Mouse (Mus musculus) hindbrain, embryonic 14.5 days (tissue): ENCODE measurements around the gene Sephs2. TPM values are rescaled to one million over a fixed set of nuclear protein-coding genes. Genes with fewer than 3 reads are reported as not detected.

Experiments used
- ATAC-seq: fragments of 200-750 bp; cut with Nextera tagmentation; 2 replicates; pipeline ENCODE4 v1.8.0; 2017; ENCODE audit warnings: moderate number of reproducible peaks, mild to moderate bottlenecking, moderate TSS enrichment, moderate library complexity; ENCODE audit not compliant: low FRiP score
- DNase-seq: peaks from one replicate; pipeline ENCODE4 v3.0.0-alpha.2; 2015; ENCODE audit warnings: low spot score
- H3K27ac ChIP-seq: fragments of 300-500 bp; sonication (generic); 2 replicates; pipeline ENCODE4 v1.5.1; 2014; ENCODE audit warnings: mild to moderate bottlenecking, moderate library complexity
- H3K27me3 ChIP-seq: fragments of 300-500 bp; sonication (generic); 2 replicates; pipeline ENCODE4 v1.6.1; 2014; ENCODE audit warnings: mild to moderate bottlenecking, low read length, mixed read lengths; ENCODE audit not compliant: control insufficient read depth, insufficient read depth
- H3K36me3 ChIP-seq: fragments of 300-500 bp; sonication (generic); replicated peaks from 2 replicates; pipeline ENCODE4 v1.6.1; 2014; ENCODE audit not compliant: control insufficient read depth, insufficient read depth
- H3K4me1 ChIP-seq: fragments of 300-500 bp; sonication (generic); replicated peaks from 2 replicates; pipeline ENCODE4 v1.6.1; 2014; ENCODE audit warnings: antibody characterized with exemption, low read length, mixed read lengths; ENCODE audit not compliant: control insufficient read depth, insufficient read depth
- H3K4me2 ChIP-seq: fragments of 300-500 bp; sonication (generic); replicated peaks from 2 replicates; pipeline ENCODE4 v1.6.1; 2014; ENCODE audit warnings: mild to moderate bottlenecking, moderate library complexity
- H3K4me3 ChIP-seq: fragments of 300-500 bp; sonication (generic); replicated peaks from 2 replicates; pipeline ENCODE4 v1.5.1; 2014; ENCODE audit warnings: mild to moderate bottlenecking, low read length
- H3K9ac ChIP-seq: fragments of 300-500 bp; sonication (generic); 2 replicates; pipeline ENCODE4 v1.6.1; 2014
- H3K9me3 ChIP-seq: fragments of 300-500 bp; sonication (generic); 2 replicates; pipeline ENCODE4 v1.6.1; 2016; ENCODE audit warnings: low read length; ENCODE audit not compliant: control insufficient read depth
- WGBS: fragments of 180-500 bp; shearing (Covaris S2); extraction: QIAGEN DNeasy Blood & Tissue Kit; methylation state at CpG from one replicate; pipeline ENCODE4 v1.1.7; 2014; 5-methylcytosine and 5-hydroxymethylcytosine counted together
- polyA plus RNA-seq: library from polyadenylated mRNA; unstranded; fragments of >200 nt; fragmentation: Nextera tagmentation; extraction: Ambion mirVana; gene quantifications from 2 replicates; pipeline ENCODE4 v1.2.1, GENCODE M21; 2014

Sephs2 gene
- polyA plus RNA-seq, 1 experiment from 2014 or later: 80.6 TPM

DNA sequence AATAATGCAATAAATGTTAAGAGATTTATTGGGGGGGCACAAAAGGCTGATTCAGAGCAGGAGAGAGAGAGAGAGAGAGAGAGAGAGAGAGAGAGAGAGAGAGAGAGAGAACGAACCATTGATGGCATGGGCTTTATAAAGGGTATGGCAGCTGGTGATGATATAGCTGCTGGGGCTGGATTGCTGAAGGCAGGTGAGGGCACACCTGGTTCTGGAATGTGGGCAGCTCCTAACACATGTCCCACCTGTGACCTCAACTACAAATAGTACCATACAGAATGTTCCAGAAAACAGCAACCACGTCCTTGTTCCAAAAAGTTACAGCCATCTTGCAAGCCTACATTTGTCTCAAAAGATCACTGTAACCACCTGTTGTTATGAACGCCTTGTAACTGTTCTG lies 42.5 kb downstream of the Sephs2 start:
- H3K4me1 ChIP-seq: peaks cover 33% of the 10 kb centered on the region
- DNase-seq (no peak), ATAC-seq (no peak)
- H3K4me2 ChIP-seq: peak overlapping the region; percentile 60
- peak overlapping the region; percentile 83 for H3K4me3 ChIP-seq
- no peaks in the 10 kb centered on the region for H3K9me3 ChIP-seq
- 63% methylated on average over 3 of the region's 3 CpGs for WGBS
- H3K27ac ChIP-seq: no peak overlapping the region
- H3K36me3 ChIP-seq: peaks cover 18% of the 10 kb centered on the region
- H3K27me3 ChIP-seq: no peaks in the 10 kb centered on the region
- peak overlapping the region; percentile 96; the same call in 1 of the 2 replicates for H3K9ac ChIP-seq

DNA sequence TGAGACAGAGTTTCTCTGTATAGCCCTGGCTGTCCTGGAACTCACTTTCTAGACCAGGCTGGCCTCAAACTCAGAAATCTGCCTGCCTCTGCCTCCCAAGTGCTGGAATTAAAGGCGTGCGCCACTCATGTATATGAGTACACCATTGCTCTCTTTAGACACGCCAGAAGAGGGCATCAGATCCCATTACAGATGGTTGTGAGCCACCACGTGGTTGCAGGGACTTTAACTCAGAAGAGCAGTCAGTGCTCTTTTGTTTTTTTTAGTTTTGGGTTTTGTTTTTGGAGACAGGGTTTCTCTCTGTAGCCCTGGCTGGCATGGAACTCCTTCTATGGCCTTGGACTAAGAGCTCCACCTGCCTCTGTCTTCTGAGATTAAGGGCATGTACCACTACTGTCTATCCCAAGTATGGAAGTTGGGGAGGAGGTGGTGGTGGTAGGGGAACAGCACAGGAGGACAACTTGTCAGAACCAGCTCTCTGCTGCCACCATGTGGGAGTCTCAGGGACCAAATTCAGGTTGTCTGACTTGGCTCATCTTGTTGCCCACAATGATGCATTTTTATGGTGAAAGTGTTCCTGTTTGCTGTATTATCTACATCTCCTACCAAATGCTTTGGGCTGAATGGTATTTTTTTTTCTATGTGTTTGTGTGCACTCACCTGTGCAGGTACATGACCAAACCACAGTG lies 45.1 kb downstream of the Sephs2 start:
- peaks cover 21% of the 10 kb centered on the region for H3K4me1 ChIP-seq
- no peak for ATAC-seq
- H3K4me3 ChIP-seq: no peak overlapping the region
- no peaks in the 10 kb centered on the region for H3K36me3 ChIP-seq
- 67% methylated on average over 4 of the region's 4 CpGs for WGBS
- peak; percentile 81 for DNase-seq
- no peak overlapping the region for H3K27ac ChIP-seq
- H3K9ac ChIP-seq: no peak overlapping the region
- H3K27me3 ChIP-seq: no peaks in the 10 kb centered on the region
- H3K9me3 ChIP-seq: no peaks in the 10 kb centered on the region
- H3K4me2 ChIP-seq: no peak overlapping the region

DNA sequence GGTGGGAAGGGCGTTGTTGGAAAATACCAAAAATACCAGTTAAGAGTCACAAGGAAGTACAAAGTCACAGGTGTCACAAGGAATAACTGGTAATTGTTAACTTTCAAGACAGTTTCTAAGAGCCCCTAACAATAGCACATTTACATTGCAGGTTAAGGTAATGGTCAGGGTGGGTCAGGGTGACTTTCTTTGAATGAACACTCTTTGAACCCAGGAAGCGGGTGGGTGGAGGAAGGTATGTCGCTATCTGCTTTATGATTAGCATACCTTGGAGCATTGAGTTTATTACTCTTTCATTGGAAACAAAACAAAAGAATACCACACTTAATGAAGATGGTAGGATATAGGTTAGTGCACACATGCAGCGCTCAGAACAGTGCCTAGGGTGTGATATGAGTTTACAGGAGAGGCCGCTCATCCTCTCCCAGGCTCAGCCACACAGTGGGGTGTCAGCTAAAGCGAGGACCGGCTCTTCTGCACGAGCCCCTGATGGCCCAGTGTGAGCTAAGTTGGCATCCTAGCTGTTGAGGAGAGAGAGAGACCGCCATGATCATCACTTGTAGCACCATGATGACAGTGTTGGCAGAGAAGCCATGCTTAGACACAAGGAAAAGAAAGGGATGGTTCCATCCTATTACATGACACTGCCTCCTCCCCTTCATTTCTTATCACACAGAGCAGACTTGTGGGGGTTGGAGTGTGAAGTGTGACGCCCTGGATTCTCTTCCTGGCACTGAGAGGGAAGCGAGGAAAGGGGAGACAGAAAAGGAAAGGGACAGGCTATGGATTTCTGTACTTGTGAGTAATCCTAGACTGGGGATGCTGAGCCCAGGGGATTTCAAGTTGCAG lies 48.5 kb downstream of the Sephs2 start:
- ATAC-seq: no peak
- WGBS: 90% methylated on average over 11 of the region's 11 CpGs
- H3K27me3 ChIP-seq: no peaks in the 10 kb centered on the region

DNA sequence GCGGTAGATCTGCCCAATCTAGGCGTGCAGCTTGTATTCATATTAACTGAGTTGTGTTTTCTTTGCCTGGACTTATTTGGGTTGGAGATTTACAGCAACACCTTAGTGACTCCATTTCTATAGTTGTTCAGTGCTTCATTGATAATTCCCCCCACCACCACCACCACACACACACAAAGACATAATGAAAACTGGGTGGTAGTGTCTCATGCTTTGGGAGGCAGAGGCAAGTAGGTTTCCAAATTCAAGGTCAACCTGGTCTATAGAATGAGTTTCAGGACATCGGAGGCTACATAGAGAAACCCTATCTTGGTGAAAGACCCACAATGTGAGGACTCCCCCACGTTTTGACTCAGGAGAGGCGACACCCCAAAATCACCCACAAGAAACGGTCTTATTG lies 49.2 kb downstream of the Sephs2 start:
- H3K4me1 ChIP-seq: no peaks in the 10 kb centered on the region
- H3K4me3 ChIP-seq: no peak overlapping the region
- no peaks in the 10 kb centered on the region for H3K27me3 ChIP-seq
- DNase-seq (no peak), ATAC-seq (no peak)
- no peaks in the 10 kb centered on the region for H3K36me3 ChIP-seq
- H3K4me2 ChIP-seq: no peak overlapping the region
- no peak overlapping the region for H3K27ac ChIP-seq
- no peak overlapping the region for H3K9ac ChIP-seq
- 91% methylated on average over 6 of the region's 6 CpGs for WGBS
- H3K9me3 ChIP-seq: no peaks in the 10 kb centered on the region

More for the DNA sequence above, 48.5 kb downstream of the Sephs2 start:
- H3K36me3 ChIP-seq: no peaks in the 10 kb centered on the region
- no peak overlapping the region for H3K9ac ChIP-seq
- no peak overlapping the region for H3K27ac ChIP-seq
- H3K9me3 ChIP-seq: no peaks in the 10 kb centered on the region
- no peak overlapping the region for H3K4me3 ChIP-seq
- no peak overlapping the region for H3K4me2 ChIP-seq
- peaks cover 5% of the 10 kb centered on the region for H3K4me1 ChIP-seq
- DNase-seq: no peak

DNA sequence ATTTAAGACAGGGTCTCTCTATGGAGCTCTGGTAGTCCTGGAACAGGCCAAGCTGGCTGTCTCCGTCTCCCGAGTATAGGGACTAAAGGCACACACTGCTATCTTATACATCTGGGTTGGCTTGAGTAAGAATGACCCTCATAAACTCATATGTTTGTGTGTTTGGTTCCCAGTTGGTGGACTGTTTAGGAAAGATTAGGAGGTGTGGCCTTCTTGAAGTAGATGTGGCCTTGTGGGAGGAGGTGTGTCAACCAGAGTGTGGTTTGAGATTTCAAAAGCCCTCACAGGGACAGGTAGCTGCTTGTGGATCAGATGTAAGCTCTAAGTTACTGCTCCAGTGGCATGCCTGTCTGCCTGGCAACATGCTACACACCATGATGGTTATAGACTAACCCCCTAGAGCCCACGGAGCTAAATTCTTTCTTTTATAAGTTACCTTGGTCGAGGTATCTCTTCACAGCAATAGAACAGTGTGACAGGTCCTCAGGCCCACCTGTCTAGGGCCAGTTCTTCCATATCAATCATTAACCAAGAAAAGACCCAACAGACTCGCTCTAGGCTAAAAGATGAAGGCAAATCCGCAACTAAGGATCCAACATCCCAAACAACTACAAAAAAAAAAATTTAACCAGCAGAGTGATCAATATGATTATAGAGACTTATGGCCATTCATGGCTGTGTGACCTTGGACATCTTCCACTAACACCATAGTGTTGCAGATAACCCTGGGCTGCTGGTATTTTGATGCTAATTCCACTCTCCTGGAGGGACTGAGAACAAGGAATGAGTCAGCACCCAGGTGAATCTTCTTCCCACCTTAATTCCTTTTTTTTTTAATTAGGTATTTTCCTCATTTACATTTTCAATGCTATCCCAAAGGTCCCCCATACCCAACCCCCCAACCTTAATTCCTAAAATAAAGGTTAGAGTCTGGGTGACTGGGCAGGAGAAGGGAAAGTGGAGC lies 50.1 kb downstream of the Sephs2 start:
- Histone ChIP-seq H3K36me3 (no peaks in the 10 kb centered on the region), H3K9me3 (no peaks in the 10 kb centered on the region), H3K4me2 (no peak overlapping the region), H3K27me3 (no peaks in the 10 kb centered on the region), H3K27ac (no peak overlapping the region), H3K9ac (no peak overlapping the region), H3K4me3 (no peak overlapping the region), H3K4me1 (no peaks in the 10 kb centered on the region)
- DNase-seq (no peak), ATAC-seq (no peak)
- 88% methylated on average over 6 of the region's 6 CpGs for WGBS

DNA sequence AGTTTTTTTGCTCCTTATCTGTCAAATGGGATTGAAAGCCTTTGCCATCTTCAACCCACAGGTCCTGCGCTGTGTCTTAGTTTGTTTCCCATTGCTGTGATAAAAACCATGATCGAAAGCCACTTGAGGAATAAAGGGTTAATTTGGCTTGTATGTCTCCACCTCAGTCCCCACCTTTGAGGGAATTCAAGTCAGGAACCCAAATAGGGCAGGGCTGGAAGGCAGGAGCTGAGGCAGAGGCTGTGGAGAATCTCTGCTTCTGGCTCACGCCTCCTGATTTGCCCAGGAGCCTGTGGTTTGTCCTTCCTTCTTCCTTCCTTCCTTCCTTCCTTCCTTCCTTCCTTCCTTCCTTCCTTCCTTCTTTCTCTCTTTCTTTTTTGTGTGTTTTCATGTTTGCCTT lies 50.7 kb downstream of the Sephs2 start:
- no peak for DNase-seq
- H3K4me1 ChIP-seq: no peaks in the 10 kb centered on the region
- H3K36me3 ChIP-seq: no peaks in the 10 kb centered on the region
- no peaks in the 10 kb centered on the region for H3K9me3 ChIP-seq
- no peak overlapping the region for H3K4me3 ChIP-seq
- H3K27ac ChIP-seq: no peak overlapping the region
- ATAC-seq: no peak
- H3K27me3 ChIP-seq: no peaks in the 10 kb centered on the region
- H3K9ac ChIP-seq: no peak overlapping the region
- 97% methylated on average over 3 of the region's 3 CpGs for WGBS
- H3K4me2 ChIP-seq: no peak overlapping the region

Other genes with a start within 250 kb of the Sephs2 start
- gene Maz, start 247.0 kb downstream of the Sephs2 start, polyA plus RNA-seq: 68.6 and 73.1 TPM in 2 replicates
- 20.3 and 24.6 TPM in 2 replicates for gene Kif22, start 231.6 kb downstream of the Sephs2 start, polyA plus RNA-seq
- not detected in 2 replicates for gene Zg16, start 186.7 kb downstream of the Sephs2 start, polyA plus RNA-seq
- gene AI467606, start 182.7 kb downstream of the Sephs2 start, polyA plus RNA-seq: 1.7 and 1.9 TPM in 2 replicates
- gene Qprt, start 151.8 kb downstream of the Sephs2 start, polyA plus RNA-seq: 0.55 and 0.87 TPM in 2 replicates
- gene Spn, start 136.2 kb downstream of the Sephs2 start, polyA plus RNA-seq: not detected in 2 replicates
- 63.7 and 64.9 TPM in 2 replicates for gene Cd2bp2, start 78.0 kb downstream of the Sephs2 start, polyA plus RNA-seq
- 24.6 and 33.0 TPM in 2 replicates for gene Tbc1d10b, start 65.6 kb downstream of the Sephs2 start, polyA plus RNA-seq
- gene Mylpf, start 65.2 kb downstream of the Sephs2 start, polyA plus RNA-seq: 2.2 and 2.8 TPM in 2 replicates
- 25.0 TPM in 2 replicates for gene Zfp553, start 41.0 kb downstream of the Sephs2 start, polyA plus RNA-seq
- gene Sept1, start 40.9 kb downstream of the Sephs2 start, polyA plus RNA-seq: 8.3 and 9.2 TPM in 2 replicates
- 63.4 and 63.5 TPM in 2 replicates for gene Zfp771, start 29.8 kb downstream of the Sephs2 start, polyA plus RNA-seq
- gene Dctpp1, start 13.3 kb downstream of the Sephs2 start, polyA plus RNA-seq: 119 and 126 TPM in 2 replicates
- gene Itgal, start 22.2 kb upstream of the Sephs2 start, polyA plus RNA-seq: 0.12 and 0.46 TPM in 2 replicates
- 4.8 and 6.1 TPM in 2 replicates for gene Zfp768, start 71.5 kb upstream of the Sephs2 start, polyA plus RNA-seq
- gene Zfp747, start 102.0 kb upstream of the Sephs2 start, polyA plus RNA-seq: 8.2 and 8.5 TPM in 2 replicates
- gene 9130019O22Rik, start 113.1 kb upstream of the Sephs2 start, polyA plus RNA-seq: 4.5 and 5.7 TPM in 2 replicates
- 6.1 and 6.4 TPM in 2 replicates for gene E430018J23Rik, start 119.6 kb upstream of the Sephs2 start, polyA plus RNA-seq
- 4.2 and 5.3 TPM in 2 replicates for gene Zfp764, start 132.8 kb upstream of the Sephs2 start, polyA plus RNA-seq
- gene Zfp688, start 148.0 kb upstream of the Sephs2 start, polyA plus RNA-seq: 25.6 and 31.6 TPM in 2 replicates
- 12.9 and 14.0 TPM in 2 replicates for gene Zfp689, start 175.1 kb upstream of the Sephs2 start, polyA plus RNA-seq
- 36.1 and 37.5 TPM in 2 replicates for gene Prr14, start 185.6 kb upstream of the Sephs2 start, polyA plus RNA-seq
- gene Fbrs, start 205.1 kb upstream of the Sephs2 start, polyA plus RNA-seq: 13.6 and 15.3 TPM in 2 replicates
- 62.1 and 67.3 TPM in 2 replicates for gene Srcap, start 237.9 kb upstream of the Sephs2 start, polyA plus RNA-seq
- gene Gm42715, start 245.5 kb upstream of the Sephs2 start, polyA plus RNA-seq: 15.6 TPM in 2 replicates